Mouse (Mus musculus) MEL (cell line): ENCODE data around the gene Nobox.

Experiments used
- CTCF ChIP-seq, 3 experiments: IDR thresholded peaks in 2 of 3; conservative IDR thresholded peaks in 1 of 3; 2 replicates each; pipeline ENCODE4 v1.5.1; 2011 to 2012; ENCODE audit warnings: low read length in 3 of 3, low read depth in 2 of 3, mild to moderate bottlenecking in 2 of 3, improper control_type of control experiment in 1 of 3, inconsistent platforms in 1 of 3, mixed read lengths in 1 of 3, moderate library complexity in 1 of 3; ENCODE audit not compliant: control insufficient read depth in 1 of 3, insufficient read depth in 1 of 3, poor library complexity in 1 of 3, severe bottlenecking in 1 of 3
- EP300 ChIP-seq, 2 experiments: IDR thresholded peaks; 2 replicates each; pipeline ENCODE4 v1.6.1; 2011; ENCODE audit warnings: improper control_type of control experiment in 2 of 2, low read length in 2 of 2, low read depth in 1 of 2, mild to moderate bottlenecking in 1 of 2
- MAFK ChIP-seq: IDR thresholded peaks from 2 replicates; pipeline ENCODE4 v1.6.1; 2011; ENCODE audit warnings: low read depth, mild to moderate bottlenecking, low read length, improper control_type of control experiment, borderline replicate concordance
- MAZ ChIP-seq: IDR thresholded peaks from 2 replicates; pipeline ENCODE4 v1.6.1; 2012; ENCODE audit warnings: low read depth, mild to moderate bottlenecking, inconsistent platforms, low read length, improper control_type of control experiment
- POLR2A ChIP-seq, 2 experiments: IDR thresholded peaks; 2 replicates each; pipeline ENCODE4 v1.6.1; 2011 to 2012; ENCODE audit warnings: low read length in 2 of 2, mild to moderate bottlenecking in 2 of 2, control low read depth in 1 of 2, improper control_type of control experiment in 1 of 2, low read depth in 1 of 2, moderate library complexity in 1 of 2; ENCODE audit not compliant: control insufficient read depth in 1 of 2, insufficient read depth in 1 of 2, poor library complexity in 1 of 2
- UBTF ChIP-seq: IDR thresholded peaks from 2 replicates; pipeline ENCODE4 v1.6.1; 2012; ENCODE audit warnings: low read depth, mild to moderate bottlenecking, inconsistent platforms, low read length, improper control_type of control experiment, moderate library complexity, borderline replicate concordance; ENCODE audit not compliant: insufficient read depth
- ZNF384 ChIP-seq: IDR thresholded peaks from 2 replicates; pipeline ENCODE4 v1.6.1; 2012; ENCODE audit warnings: low read depth, mild to moderate bottlenecking, inconsistent platforms, low read length, improper control_type of control experiment

- TF ChIP-seq MAZ = no peak
- TF ChIP-seq POLR2A (IDR thresholded peaks at IDR 0.05; ENCODE audit: control insufficient read depth in 1 of 2, insufficient read depth in 1 of 2, low read depth in 1 of 2, low read length in 2 of 2, poor library complexity in 1 of 2) = no peak
- no peak for TF ChIP-seq MAFK
- TF ChIP-seq CTCF (IDR thresholded peaks at IDR 0.05 in 2 of 3, conservative IDR thresholded peaks at IDR 0.05 in 1 of 3; ENCODE audit: control insufficient read depth in 1 of 3, insufficient read depth in 1 of 3, low read depth in 2 of 3, low read length in 3 of 3, poor library complexity in 1 of 3, severe bottlenecking in 1 of 3) = no peak
- no peak for TF ChIP-seq EP300 (IDR thresholded peaks at IDR 0.05; ENCODE audit: low read depth in 1 of 2, low read length in 2 of 2)
- TF ChIP-seq ZNF384 = no peak
- TF ChIP-seq UBTF = no peak
Observed at GRCm38 (mm10) chr6:43310071-43310470, 717 bp upstream of the Nobox start.
